Mouse (Mus musculus) hindbrain, postnatal 0 days (tissue): ENCODE measurements around the gene Ppcdc. TPM values are rescaled to one million over a fixed set of nuclear protein-coding genes. Genes with fewer than 3 reads are reported as not detected.

Experiments used
- ATAC-seq: fragments of 200-750 bp; cut with Nextera tagmentation; 2 replicates; pipeline ENCODE4 v1.8.0; 2017; ENCODE audit warnings: mild to moderate bottlenecking, moderate TSS enrichment, moderate library complexity
- DNase-seq: peaks from one replicate; pipeline ENCODE4 v3.0.0-alpha.2; 2015; ENCODE audit warnings: low spot score
- H3K27ac ChIP-seq: fragments of 300-500 bp; sonication (generic); 2 replicates; pipeline ENCODE4 v1.5.1; 2014; ENCODE audit warnings: mild to moderate bottlenecking
- H3K27me3 ChIP-seq: fragments of 300-500 bp; sonication (generic); 2 replicates; pipeline ENCODE4 v1.6.1; 2014; ENCODE audit warnings: low read length, mixed read lengths; ENCODE audit not compliant: insufficient read depth
- H3K36me3 ChIP-seq: fragments of 300-500 bp; sonication (generic); 2 replicates; pipeline ENCODE4 v1.6.1; 2014; ENCODE audit warnings: low read length, mixed read lengths; ENCODE audit not compliant: insufficient read depth
- H3K4me1 ChIP-seq: fragments of 300-500 bp; sonication (generic); 2 replicates; pipeline ENCODE4 v1.6.1; 2014; ENCODE audit warnings: antibody characterized with exemption, low read length, mixed read lengths; ENCODE audit not compliant: insufficient read depth
- H3K4me2 ChIP-seq: fragments of 300-500 bp; sonication (generic); 2 replicates; pipeline ENCODE4 v1.6.1; 2014; ENCODE audit warnings: low read depth, mild to moderate bottlenecking, low read length, moderate library complexity, mixed read lengths
- H3K4me3 ChIP-seq: fragments of 300-500 bp; sonication (generic); 2 replicates; pipeline ENCODE4 v1.5.1; 2014; ENCODE audit warnings: low read length
- H3K9ac ChIP-seq: fragments of 300-500 bp; sonication (generic); replicated peaks from 2 replicates; pipeline ENCODE4 v1.6.1; 2014; ENCODE audit warnings: mild to moderate bottlenecking, low read length, moderate library complexity, mixed read lengths
- H3K9me3 ChIP-seq: fragments of 300-500 bp; sonication (generic); 2 replicates; pipeline ENCODE4 v1.6.1; 2016; ENCODE audit warnings: low read length, mixed read lengths
- CTCF ChIP-seq: IDR thresholded peaks from 2 replicates; pipeline ENCODE4 v1.5.1; 2016; ENCODE audit warnings: antibody characterized with exemption, control low read depth, low read depth
- WGBS: fragments of 180-500 bp; shearing (Covaris S2); extraction: QIAGEN DNeasy Blood & Tissue Kit; methylation state at CpG from one replicate; pipeline ENCODE4 v1.1.7; 2014; 5-methylcytosine and 5-hydroxymethylcytosine counted together
- polyA plus RNA-seq: library from polyadenylated mRNA; unstranded; fragments of >200 nt; fragmentation: Nextera tagmentation; extraction: Ambion mirVana; gene quantifications from 2 replicates; pipeline ENCODE4 v1.2.1, GENCODE M21; 2015
- total RNA-seq: library from RNA; depleted of rRNA; stranded (reverse); fragments of >200 nt; gene quantifications from 2 replicates; pipeline ENCODE4 v1.2.3, GENCODE M21; 2014

Ppcdc gene
- total and polyA plus RNA-seq, 2 experiments from 2014 or later: 16.5 to 25.8 TPM

- ATAC-seq (no peak), DNase-seq (no peak)
- WGBS: 69% methylated on average over 2 of the region's 2 CpGs
- no peak overlapping the region for H3K9ac ChIP-seq
- H3K4me1 ChIP-seq: no peaks in the 10 kb centered on the region
- H3K36me3 ChIP-seq: no peaks in the 10 kb centered on the region
- H3K4me3 ChIP-seq: no peak overlapping the region
- H3K27ac ChIP-seq: no peak overlapping the region
- H3K27me3 ChIP-seq: no peaks in the 10 kb centered on the region
- no peaks in the 10 kb centered on the region for H3K9me3 ChIP-seq
- TF ChIP-seq CTCF: no peak
- no peak overlapping the region for H3K4me2 ChIP-seq
These were observed 55.3 kb downstream of the Ppcdc start for GRCm38 (mm10) chr9:57384621-57385020.

GRCm38 (mm10) chr9:57360999-57361398 lies 78.9 kb downstream of the Ppcdc start:
- ATAC-seq (no peak), DNase-seq (no peak)
- no peak overlapping the region for H3K4me3 ChIP-seq
- no peak overlapping the region for H3K9ac ChIP-seq
- no peaks in the 10 kb centered on the region for H3K9me3 ChIP-seq
- H3K36me3 ChIP-seq: no peaks in the 10 kb centered on the region
- 88% methylated on average over 3 of the region's 3 CpGs for WGBS
- H3K4me1 ChIP-seq: no peaks in the 10 kb centered on the region
- H3K27ac ChIP-seq: no peak overlapping the region
- no peak overlapping the region for H3K4me2 ChIP-seq
- no peaks in the 10 kb centered on the region for H3K27me3 ChIP-seq
- no peak for TF ChIP-seq CTCF

- no peak overlapping the region for H3K27ac ChIP-seq
- no peak for TF ChIP-seq CTCF
- H3K9ac ChIP-seq: no peak overlapping the region
- H3K4me2 ChIP-seq: no peak overlapping the region
- H3K4me3 ChIP-seq: no peak overlapping the region
- H3K9me3 ChIP-seq: no peaks in the 10 kb centered on the region
- H3K27me3 ChIP-seq: no peaks in the 10 kb centered on the region
- H3K36me3 ChIP-seq: no peaks in the 10 kb centered on the region
- WGBS: 61% methylated on average over 2 of the region's 2 CpGs
- ATAC-seq (no peak), DNase-seq (no peak)
- no peaks in the 10 kb centered on the region for H3K4me1 ChIP-seq
These were observed 85.3 kb downstream of the Ppcdc start for GRCm38 (mm10) chr9:57354377-57355183.

DNA sequence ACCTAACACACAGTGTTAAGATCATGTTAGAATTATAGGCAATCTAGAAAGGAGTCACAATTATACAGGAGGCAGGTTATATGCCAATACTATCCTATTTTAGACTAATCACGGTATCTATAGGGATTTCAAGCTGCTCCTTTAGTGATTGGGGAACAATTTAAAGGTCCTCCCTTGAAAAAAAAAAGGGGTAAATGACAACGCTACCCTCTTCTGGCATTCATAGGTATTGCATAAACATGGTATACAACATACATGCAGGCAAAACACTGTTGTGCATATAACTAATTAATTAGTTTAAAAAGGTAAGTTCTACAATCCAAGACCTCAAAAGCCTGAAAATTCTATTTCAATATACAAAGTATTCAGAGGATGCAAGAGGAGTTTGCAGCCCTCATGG lies 88.6 kb downstream of the Ppcdc start:
- TF ChIP-seq CTCF: peak; percentile 17; the same call in 1 of the 2 replicates
- Histone ChIP-seq H3K36me3 (no peaks in the 10 kb centered on the region), H3K4me1 (no peaks in the 10 kb centered on the region), H3K27me3 (no peaks in the 10 kb centered on the region), H3K4me3 (no peak overlapping the region), H3K4me2 (no peak overlapping the region), H3K9me3 (no peaks in the 10 kb centered on the region), H3K27ac (no peak overlapping the region), H3K9ac (no peak overlapping the region)
- DNase-seq (no peak), ATAC-seq (no peak)
- WGBS: 42% methylated on average over 2 of the region's 2 CpGs

- H3K4me1 ChIP-seq: no peaks in the 10 kb centered on the region
- WGBS: 65% methylated on average over 1 of the region's 1 CpGs
- H3K4me3 ChIP-seq: no peak overlapping the region
- no peaks in the 10 kb centered on the region for H3K36me3 ChIP-seq
- H3K9me3 ChIP-seq: no peaks in the 10 kb centered on the region
- H3K4me2 ChIP-seq: no peak overlapping the region
- no peak overlapping the region for H3K27ac ChIP-seq
- DNase-seq (no peak), ATAC-seq (no peak)
- no peaks in the 10 kb centered on the region for H3K27me3 ChIP-seq
- no peak overlapping the region for H3K9ac ChIP-seq
- TF ChIP-seq CTCF: no peak
These were observed 94.0 kb downstream of the Ppcdc start for GRCm38 (mm10) chr9:57345902-57346301.

DNA sequence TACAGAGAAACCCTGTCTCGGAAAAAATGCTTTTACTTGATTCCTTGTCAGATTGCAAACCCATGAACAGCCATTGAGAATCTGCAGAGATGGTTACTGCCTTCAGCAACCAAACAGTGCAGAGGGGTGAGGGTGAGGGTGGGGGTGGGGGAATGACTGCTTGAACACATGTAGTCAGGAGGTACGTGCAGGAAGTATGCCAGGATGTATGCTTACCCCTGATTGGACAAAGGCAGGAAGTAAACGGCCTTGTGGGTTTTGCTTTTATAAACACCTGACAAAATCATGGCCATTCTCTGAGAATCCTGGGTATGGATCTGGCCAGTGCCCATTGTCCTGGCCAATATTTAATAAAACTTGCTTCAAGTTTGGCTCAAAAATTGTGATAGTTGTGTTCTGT lies 96.2 kb downstream of the Ppcdc start:
- H3K36me3 ChIP-seq: no peaks in the 10 kb centered on the region
- H3K9ac ChIP-seq: no peak overlapping the region
- no peaks in the 10 kb centered on the region for H3K4me1 ChIP-seq
- TF ChIP-seq CTCF: no peak
- no peak for ATAC-seq
- no peak overlapping the region for H3K27ac ChIP-seq
- no peak overlapping the region for H3K4me2 ChIP-seq
- H3K27me3 ChIP-seq: no peaks in the 10 kb centered on the region
- H3K9me3 ChIP-seq: no peaks in the 10 kb centered on the region
- no peak for DNase-seq
- WGBS: 80% methylated on average over 3 of the region's 3 CpGs
- H3K4me3 ChIP-seq: no peak overlapping the region

GRCm38 (mm10) chr9:57342906-57343474 lies 96.9 kb downstream of the Ppcdc start:
- TF ChIP-seq CTCF: no peak
- WGBS: 84% methylated on average over 6 of the region's 6 CpGs
- no peak for ATAC-seq

More at GRCm38 (mm10) chr9:57342906-57343474, 96.9 kb downstream of the Ppcdc start:
- H3K4me1 ChIP-seq: no peaks in the 10 kb centered on the region
- H3K4me3 ChIP-seq: no peak overlapping the region
- H3K27me3 ChIP-seq: no peaks in the 10 kb centered on the region
- no peaks in the 10 kb centered on the region for H3K9me3 ChIP-seq
- H3K36me3 ChIP-seq: no peaks in the 10 kb centered on the region
- no peak overlapping the region for H3K9ac ChIP-seq
- DNase-seq: no peak
- H3K27ac ChIP-seq: no peak overlapping the region
- no peak overlapping the region for H3K4me2 ChIP-seq
